ENCODE assay signal across 9 mouse cellular contexts in the genomic region with DNA sequence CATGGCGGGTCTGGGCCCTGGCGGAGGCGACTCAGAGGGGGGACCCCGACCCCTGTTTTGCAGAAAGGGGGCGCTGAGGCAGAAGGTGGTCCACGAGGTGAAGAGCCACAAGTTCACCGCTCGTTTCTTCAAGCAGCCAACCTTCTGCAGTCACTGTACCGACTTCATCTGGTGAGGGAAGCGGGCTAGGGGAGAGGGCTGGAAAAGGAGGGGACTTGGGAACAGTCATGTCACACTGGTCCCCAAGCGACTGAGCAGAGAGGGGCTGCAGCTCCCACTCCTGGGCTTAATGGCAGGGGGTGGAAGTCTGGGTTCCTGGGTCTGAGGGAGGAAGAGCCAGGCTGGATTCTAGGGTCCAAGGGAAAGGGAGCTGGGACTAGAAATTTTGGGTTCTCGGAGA. TPM values are rescaled to one million over a fixed set of nuclear protein-coding genes. Genes with fewer than 3 reads are reported as not detected.
DNase-seq lines count a peak whose midpoint lies in the region; ATAC-seq and TF ChIP-seq lines count a peak whose summit lies in the region.
"Had no signal": no experiment of that assay in that cellular context is flagged by ENCODE, and none has a peak within 500 bp of the region (broad histone marks: within the 10 kb centered on the region; RNA-seq: fewer than 3 reads in every experiment).

No protein-coding gene starts in this region.

- no peaks in the 10 kb centered on the region for H3K36me3 ChIP-seq in lung, postnatal 0 days (ENCODE audit: insufficient read depth, low read length)
- no peaks in the 10 kb centered on the region for H3K36me3 ChIP-seq in forebrain, embryonic 10.5 days (replicated peaks)
- H3K36me3 ChIP-seq in limb, embryonic 10.5 days: peaks cover 8% of the 10 kb centered on the region; the same call in 1 of the 2 replicates
- H3K36me3 ChIP-seq in small intestine, adult 2 months (ENCODE audit: control insufficient read depth, insufficient read depth, low read length): peaks cover 7% of the 10 kb centered on the region; the same call in 1 of the 2 replicates

- TF ChIP-seq EP300 in lung, postnatal 0 days (IDR thresholded peaks at IDR 0.05): no peak

- ATAC-seq in lung, postnatal 0 days: no peak
- ATAC-seq: inflammation-experienced regulatory T-cells, adult 6 months had no signal

- H3K9ac ChIP-seq in lung, postnatal 0 days (replicated peaks; ENCODE audit: low read depth): no peak overlapping the region

- H3K4me3 ChIP-seq in lung, postnatal 0 days (ENCODE audit: low read depth, low read length): peak overlapping the region; percentile 31
- peak overlapping the region; percentile 59 for H3K4me3 ChIP-seq in forebrain, embryonic 10.5 days
- H3K4me3 ChIP-seq in limb, embryonic 10.5 days: peak overlapping the region; percentile 44
- peak overlapping the region; percentile 48 for H3K4me3 ChIP-seq in small intestine, adult 2 months (ENCODE audit: low read depth, low read length)

- H3K9me3 ChIP-seq in lung, postnatal 0 days (ENCODE audit: low read length): no peaks in the 10 kb centered on the region
- H3K9me3 ChIP-seq in forebrain, embryonic 10.5 days: no peaks in the 10 kb centered on the region
- H3K9me3 ChIP-seq in limb, embryonic 10.5 days (replicated peaks): no peaks in the 10 kb centered on the region

- no peak for TF ChIP-seq POLR2A in small intestine, adult 2 months (IDR thresholded peaks at IDR 0.05; ENCODE audit: low read depth, low read length)

- H3K27me3 ChIP-seq in lung, postnatal 0 days (replicated peaks; ENCODE audit: insufficient read depth, low read length): peaks cover 13% of the 10 kb centered on the region; the same call in 1 of the 2 replicates
- H3K27me3 ChIP-seq in forebrain, embryonic 10.5 days (ENCODE audit: poor library complexity, severe bottlenecking): peaks cover 69% of the 10 kb centered on the region
- peaks cover 71% of the 10 kb centered on the region for H3K27me3 ChIP-seq in limb, embryonic 10.5 days (ENCODE audit: low read depth, poor library complexity, severe bottlenecking)
- H3K27me3 ChIP-seq in small intestine, adult 2 months (ENCODE audit: control insufficient read depth, insufficient read depth, low read length): peaks cover 21% of the 10 kb centered on the region

- no peak overlapping the region for H3K27ac ChIP-seq in lung, postnatal 0 days (ENCODE audit: low read length)
- peak overlapping the region; percentile 72 for H3K27ac ChIP-seq in forebrain, embryonic 10.5 days
- no peak overlapping the region for H3K27ac ChIP-seq in limb, embryonic 10.5 days
- H3K27ac ChIP-seq in small intestine, adult 2 months (ENCODE audit: insufficient read depth, low read depth, low read length): no peak overlapping the region

- H3K4me2 ChIP-seq in lung, postnatal 0 days (replicated peaks; ENCODE audit: low read depth, low read length): peak overlapping the region; percentile 54

- DNase-seq in lung, postnatal 0 days (ENCODE audit: low spot score): no peak
- DNase-seq in lung, postnatal 14 days: no peak
- no peak for DNase-seq in forebrain, embryonic 10.5 days (ENCODE audit: extremely low spot score, low spot score)
- no peak for DNase-seq in limb, embryonic 10.5 days (ENCODE audit: low spot score)
- DNase-seq in urinary bladder, postnatal 14 days (ENCODE audit: low spot score): no peak
- no peak for DNase-seq in gastrocnemius, postnatal 14 days
- DNase-seq: adrenal gland, adult 8-10 months had no signal

- peaks cover 17% of the 10 kb centered on the region; the same call in 1 of the 2 replicates for H3K4me1 ChIP-seq in lung, postnatal 0 days (ENCODE audit: insufficient read depth, low read depth, low read length)
- H3K4me1 ChIP-seq in forebrain, embryonic 10.5 days: peaks cover 38% of the 10 kb centered on the region
- peaks cover 29% of the 10 kb centered on the region for H3K4me1 ChIP-seq in limb, embryonic 10.5 days
- peaks cover 12% of the 10 kb centered on the region for H3K4me1 ChIP-seq in small intestine, adult 2 months (ENCODE audit: control insufficient read depth, insufficient read depth, insufficient read length, low read length)

- no peak for TF ChIP-seq CTCF in lung, postnatal 0 days (IDR thresholded peaks at IDR 0.05)
- no peak for TF ChIP-seq CTCF in small intestine, adult 2 months (IDR thresholded peaks at IDR 0.05; ENCODE audit: extremely low read depth, insufficient read length, insufficient replicate concordance, low read depth, low read length)

- intact Hi-C loops in gastrocnemius, postnatal 14 days (cut with DNase I; ENCODE audit: low total_unique reads): no loop called here

- 6% methylated on average over 12 of the region's 12 CpGs for WGBS in lung, postnatal 0 days
- WGBS in forebrain, embryonic 10.5 days: under 1% methylated on average over 12 of the region's 12 CpGs
- WGBS in limb, embryonic 10.5 days: 4% methylated on average over 12 of the region's 12 CpGs
- 12% methylated on average over 12 of the region's 12 CpGs for WGBS in small intestine, adult 2 months

RNA-seq across cellular contexts. Expression of gene Prkcg, which starts 14.8 kb away (rescaled TPM):
- 0.21 and 0.58 TPM in 2 replicates for polyA plus RNA-seq in lung, postnatal 0 days (2015; fragmentation: Nextera tagmentation; extraction: Ambion mirVana)
- polyA plus RNA-seq in forebrain, embryonic 10.5 days (2016; fragmentation: Nextera tagmentation; extraction: Ambion mirVana): 0.71 and 1.2 TPM in 2 replicates
- 0.06 TPM in 1 of 2 replicates, not detected in the other for polyA plus RNA-seq in limb, embryonic 10.5 days (2016; fragmentation: Nextera tagmentation; extraction: Ambion mirVana)
- 0.60 and 1.0 TPM in 2 replicates for polyA plus RNA-seq in small intestine, adult 2 months (2012; rRNA removed)
- 1 to 10 TPM; 2.1 to 2.3 TPM for total RNA-seq in gastrocnemius, postnatal 14 days (2021)

RNA-seq across cellular contexts. Expression of gene Myadm, which starts 14.9 kb away (rescaled TPM):
- 142 and 144 TPM in 2 replicates for polyA plus RNA-seq in lung, postnatal 0 days (2015; fragmentation: Nextera tagmentation; extraction: Ambion mirVana)
- 20.9 and 25.0 TPM in 2 replicates for polyA plus RNA-seq in forebrain, embryonic 10.5 days (2016; fragmentation: Nextera tagmentation; extraction: Ambion mirVana)
- polyA plus RNA-seq in limb, embryonic 10.5 days (2016; fragmentation: Nextera tagmentation; extraction: Ambion mirVana): 23.6 and 29.4 TPM in 2 replicates
- polyA plus RNA-seq in small intestine, adult 2 months (2012; rRNA removed): 132 and 142 TPM in 2 replicates
- 10 to 100 TPM; 65.0 to 76.7 TPM for total RNA-seq in gastrocnemius, postnatal 14 days (2021)

RNA-seq across cellular contexts. Expression of gene Cacng7, which starts 29.0 kb away (rescaled TPM):
- 0.25 and 0.48 TPM in 2 replicates for polyA plus RNA-seq in lung, postnatal 0 days (2015; fragmentation: Nextera tagmentation; extraction: Ambion mirVana)
- 1.7 and 2.2 TPM in 2 replicates for polyA plus RNA-seq in forebrain, embryonic 10.5 days (2016; fragmentation: Nextera tagmentation; extraction: Ambion mirVana)
- polyA plus RNA-seq in limb, embryonic 10.5 days (2016; fragmentation: Nextera tagmentation; extraction: Ambion mirVana): 0.67 and 2.4 TPM in 2 replicates
- polyA plus RNA-seq in small intestine, adult 2 months (2012; rRNA removed): 7.5 and 8.8 TPM in 2 replicates
- total RNA-seq in gastrocnemius, postnatal 14 days (2021): 1 to 10 TPM; 5.9 to 6.7 TPM
- polyA plus RNA-seq: inflammation-experienced regulatory T-cells, adult 6 months had no signal

RNA-seq across cellular contexts. Expression of gene Nlrp12, which starts 54.2 kb away (rescaled TPM):
- 0.19 and 0.21 TPM in 2 replicates for polyA plus RNA-seq in lung, postnatal 0 days (2015; fragmentation: Nextera tagmentation; extraction: Ambion mirVana)
- polyA plus RNA-seq in forebrain, embryonic 10.5 days (2016; fragmentation: Nextera tagmentation; extraction: Ambion mirVana): not detected in 2 replicates
- not detected in 2 replicates for polyA plus RNA-seq in limb, embryonic 10.5 days (2016; fragmentation: Nextera tagmentation; extraction: Ambion mirVana)
- polyA plus RNA-seq in small intestine, adult 2 months (2012; rRNA removed): 0.05 and 0.06 TPM in 2 replicates
- total RNA-seq in gastrocnemius, postnatal 14 days (2021): not detected
- polyA plus RNA-seq: inflammation-experienced regulatory T-cells, adult 6 months had no signal
